Comparison of ENCODE assay signal across 10 mouse cellular contexts in the genomic region with DNA sequence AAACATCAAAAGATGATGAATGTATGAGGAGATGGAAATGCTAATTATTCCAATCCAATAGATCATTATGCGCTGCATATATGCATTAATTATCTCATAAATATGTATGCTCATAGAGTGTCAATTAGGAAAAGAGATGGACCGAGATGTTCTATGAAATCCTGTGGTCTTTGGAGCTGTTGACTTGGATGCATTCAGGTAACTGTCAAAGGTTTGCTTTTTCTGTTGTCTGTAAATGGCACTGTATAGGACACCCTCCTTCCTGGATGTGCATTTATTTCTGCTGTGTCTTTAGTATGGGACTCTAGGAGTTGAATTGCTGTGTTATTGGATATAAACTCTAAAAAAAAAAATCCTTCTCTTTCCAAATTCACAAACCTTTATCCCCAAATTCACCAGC.
"Had no signal": no experiment of that assay in that cellular context is flagged by ENCODE, and none has a peak within 500 bp of the region (broad histone marks: within the 10 kb centered on the region; RNA-seq: fewer than 3 reads in every experiment).

No protein-coding gene starts in this region.

- H3K4me3 ChIP-seq: limb, embryonic 12.5 days; liver, embryonic 13.5 days; neural tube, embryonic 13.5 days had no signal

- H3K36me3 ChIP-seq: limb, embryonic 12.5 days; liver, embryonic 13.5 days; neural tube, embryonic 13.5 days had no signal

- H3K4me2 ChIP-seq: limb, embryonic 12.5 days; liver, embryonic 13.5 days; neural tube, embryonic 13.5 days had no signal

- H3K9ac ChIP-seq: limb, embryonic 12.5 days; liver, embryonic 13.5 days; neural tube, embryonic 13.5 days had no signal

- DNase-seq: kidney, adult 9 months; kidney, postnatal 36 days; liver; liver, embryonic 13.5 days; lung, adult 18-20 months; right cerebral cortex, postnatal 14 days; thymus, postnatal 36 days had no signal

- H3K27me3 ChIP-seq: liver, embryonic 13.5 days; neural tube, embryonic 13.5 days had no signal

- H3K4me1 ChIP-seq: liver, embryonic 13.5 days had no signal

- H3K9me3 ChIP-seq: limb, embryonic 12.5 days; liver, embryonic 13.5 days; neural tube, embryonic 13.5 days had no signal

- H3K27ac ChIP-seq: kidney, postnatal 0 days; limb, embryonic 12.5 days; liver, embryonic 13.5 days had no signal
